Mouse (Mus musculus) midbrain, embryonic 14.5 days (tissue): ENCODE data around the gene Lgmn. TPM values are rescaled to one million over a fixed set of nuclear protein-coding genes. Genes with fewer than 3 reads are reported as not detected.
A peak's percentile ranks its signal among the peaks of the same experiment; 100 is the strongest.

Experiments
- ATAC-seq: fragments of 200-750 bp; cut with Nextera tagmentation; 2 replicates; pipeline ENCODE4 v1.8.0; 2017; ENCODE audit warnings: moderate number of reproducible peaks, moderate library complexity; ENCODE audit not compliant: low FRiP score, low TSS enrichment
- DNase-seq: peaks from one replicate; pipeline ENCODE4 v3.0.0-alpha.2; 2015
- H3K27ac ChIP-seq: fragments of 300-500 bp; sonication (generic); replicated peaks from 2 replicates; pipeline ENCODE4 v1.5.1; 2014; ENCODE audit warnings: mild to moderate bottlenecking, low read depth, low read length, moderate library complexity
- H3K27me3 ChIP-seq: fragments of 300-500 bp; sonication (generic); 2 replicates; pipeline ENCODE4 v1.6.1; 2014; ENCODE audit warnings: low read length, control low read depth, mixed read lengths; ENCODE audit not compliant: control insufficient read depth, insufficient read depth
- H3K36me3 ChIP-seq: fragments of 300-500 bp; sonication (generic); 2 replicates; pipeline ENCODE4 v1.6.1; 2014; ENCODE audit warnings: low read length, control low read depth; ENCODE audit not compliant: control insufficient read depth, insufficient read depth
- H3K4me1 ChIP-seq: fragments of 300-500 bp; sonication (generic); 2 replicates; pipeline ENCODE4 v1.6.1; 2014; ENCODE audit warnings: mild to moderate bottlenecking, antibody characterized with exemption, low read length, control low read depth; ENCODE audit not compliant: control insufficient read depth, insufficient read depth
- H3K4me2 ChIP-seq: fragments of 300-500 bp; sonication (generic); 2 replicates; pipeline ENCODE4 v1.6.1; 2014; ENCODE audit warnings: mild to moderate bottlenecking, low read length, moderate library complexity
- H3K4me3 ChIP-seq: fragments of 300-500 bp; sonication (generic); replicated peaks from 2 replicates; pipeline ENCODE4 v1.5.1; 2014; ENCODE audit warnings: low read depth, low read length
- H3K9ac ChIP-seq: fragments of 300-500 bp; sonication (generic); replicated peaks from 2 replicates; pipeline ENCODE4 v1.6.1; 2014; ENCODE audit warnings: mild to moderate bottlenecking, low read length, moderate library complexity
- H3K9me3 ChIP-seq: fragments of 300-500 bp; sonication (generic); 2 replicates; pipeline ENCODE4 v1.6.1; 2016; ENCODE audit warnings: low read length, control low read depth, mixed read lengths; ENCODE audit not compliant: control insufficient read depth
- WGBS: fragments of 180-500 bp; shearing (Covaris S2); extraction: QIAGEN DNeasy Blood & Tissue Kit; methylation state at CpG from one replicate; pipeline ENCODE4 v1.1.7; 2014; 5-methylcytosine and 5-hydroxymethylcytosine counted together
- polyA plus RNA-seq: library from polyadenylated mRNA; unstranded; fragments of >200 nt; fragmentation: Nextera tagmentation; extraction: Ambion mirVana; gene quantifications from 2 replicates; pipeline ENCODE4 v1.2.1, GENCODE M21; 2014

Gene Lgmn
- polyA plus RNA-seq, 1 experiment from 2014 or later, result 81.5 TPM

DNA sequence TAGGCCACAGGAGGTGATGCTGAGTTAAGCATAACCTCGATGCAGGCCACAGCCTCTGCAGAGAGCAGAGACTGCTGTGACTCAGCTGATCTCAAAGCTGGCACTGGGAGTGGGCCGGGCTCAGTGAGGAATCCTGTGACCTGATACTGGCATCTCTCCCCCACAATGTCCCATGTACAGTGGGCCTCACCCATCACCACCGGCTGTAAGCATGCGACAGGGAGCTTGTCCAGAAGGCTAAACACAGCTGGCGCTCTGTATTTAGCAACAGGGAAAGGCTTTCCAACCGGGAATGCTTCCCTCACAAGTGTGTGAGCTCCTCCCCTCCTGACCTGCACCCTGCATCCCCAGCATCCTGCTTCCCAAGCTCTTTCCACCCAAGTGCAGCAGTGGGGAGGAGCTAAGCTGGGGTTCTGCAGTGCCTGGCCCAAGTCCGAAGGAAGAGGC, 23.2 kb downstream of the Lgmn start:
- DNase-seq, result no peak
- 0 out of 2 replicates have a peak, but pooled peaks cover 4% of the 10 kb centered on the region for H3K4me1 ChIP-seq
- H3K4me3 ChIP-seq, result no peak overlapping the region
- WGBS, result 54% methylated on average over 7 of the region's 7 CpGs
- no peaks in the 10 kb centered on the region for H3K27me3 ChIP-seq
- no peak for ATAC-seq
- no peak overlapping the region for H3K4me2 ChIP-seq
- H3K36me3 ChIP-seq, result no peaks in the 10 kb centered on the region
- no peak overlapping the region for H3K27ac ChIP-seq
- no peak overlapping the region for H3K9ac ChIP-seq
- H3K9me3 ChIP-seq, result no peaks in the 10 kb centered on the region

DNA sequence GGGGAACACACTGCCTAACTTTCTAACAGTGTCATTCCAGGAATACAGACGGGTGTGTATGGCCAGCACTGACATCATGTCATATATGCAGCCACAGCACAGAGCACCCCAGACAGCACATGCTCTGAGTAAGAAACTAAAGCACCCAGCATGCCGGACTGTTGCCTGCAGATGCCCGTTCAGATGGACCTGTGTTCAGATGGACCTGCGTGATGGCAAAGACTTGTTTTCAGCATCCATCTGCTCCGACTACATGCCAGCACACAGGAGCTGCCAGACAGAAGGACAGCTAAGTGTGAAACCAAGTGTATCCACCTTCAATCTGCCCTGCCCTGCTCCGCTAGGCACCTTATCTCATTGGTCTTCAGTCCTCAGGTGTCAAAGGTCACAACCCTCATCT, 24.9 kb downstream of the Lgmn start:
- WGBS, result 89% methylated on average over 6 of the region's 6 CpGs
- no peak overlapping the region for H3K4me2 ChIP-seq
- ATAC-seq (no peak), DNase-seq (no peak)
- H3K36me3 ChIP-seq, result no peaks in the 10 kb centered on the region
- H3K9me3 ChIP-seq, result no peaks in the 10 kb centered on the region
- H3K4me1 ChIP-seq, result 0 out of 2 replicates have a peak, but pooled peaks cover 2% of the 10 kb centered on the region
- no peak overlapping the region for H3K4me3 ChIP-seq
- H3K27me3 ChIP-seq, result no peaks in the 10 kb centered on the region
- H3K27ac ChIP-seq, result no peak overlapping the region
- H3K9ac ChIP-seq, result no peak overlapping the region

DNA sequence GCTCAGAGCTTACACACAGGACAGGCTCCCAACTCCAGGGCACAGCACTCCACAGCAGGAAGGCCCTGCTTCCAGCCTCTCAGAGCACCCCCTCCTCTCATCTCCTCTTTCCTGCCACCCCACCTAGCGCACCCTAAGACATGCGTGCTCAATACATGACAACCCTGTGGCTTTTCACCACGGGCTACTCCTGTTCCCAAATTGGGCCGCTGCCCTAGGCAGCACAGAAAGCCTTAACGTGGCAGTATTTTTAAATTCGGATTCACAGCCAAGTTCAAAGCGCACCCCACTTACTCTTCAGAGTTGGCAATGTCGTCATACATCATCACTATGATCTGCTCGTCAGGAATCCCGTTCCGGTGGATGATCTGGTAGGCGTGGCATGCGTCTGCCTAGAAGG, 26.4 kb downstream of the Lgmn start:
- WGBS, result 94% methylated on average over 13 of the region's 13 CpGs
- no peak overlapping the region for H3K27ac ChIP-seq

DNA sequence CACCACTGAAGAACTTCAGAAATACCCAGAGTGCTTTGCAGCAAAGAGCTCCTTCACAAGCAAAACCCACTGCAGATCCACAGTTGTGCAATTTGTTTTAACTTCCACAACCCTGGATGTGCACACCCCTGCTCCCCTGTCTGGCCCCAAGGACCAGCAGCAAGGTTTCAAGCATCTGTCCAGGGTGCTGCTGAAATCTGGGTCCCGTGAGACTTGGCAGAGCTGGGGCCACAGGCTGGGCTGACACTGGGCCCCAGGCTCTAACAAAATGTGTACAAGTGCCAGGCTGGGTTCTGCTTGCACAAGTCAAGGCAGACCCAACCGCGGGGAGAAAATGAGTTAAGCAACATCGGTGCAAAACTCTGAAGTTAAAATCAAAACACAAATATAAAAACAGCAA, 41.0 kb downstream of the Lgmn start:
- Histone ChIP-seq H3K4me1 (0 out of 2 replicates have a peak, but pooled peaks cover 8% of the 10 kb centered on the region), H3K9ac (no peak overlapping the region), H3K36me3 (peaks cover 55% of the 10 kb centered on the region), H3K27me3 (0 out of 2 replicates have a peak, but pooled peaks cover 3% of the 10 kb centered on the region), H3K27ac (no peak overlapping the region), H3K4me3 (no peak overlapping the region), H3K4me2 (no peak overlapping the region), H3K9me3 (no peaks in the 10 kb centered on the region)
- 88% methylated on average over 4 of the region's 4 CpGs for WGBS
- no peak for ATAC-seq
- DNase-seq, result no peak

More for the DNA sequence above, 26.4 kb downstream of the Lgmn start:
- H3K36me3 ChIP-seq, result no peaks in the 10 kb centered on the region
- H3K27me3 ChIP-seq, result no peaks in the 10 kb centered on the region
- ATAC-seq, result no peak
- H3K9me3 ChIP-seq, result no peaks in the 10 kb centered on the region
- H3K4me3 ChIP-seq, result no peak overlapping the region
- no peak overlapping the region for H3K4me2 ChIP-seq
- no peak for DNase-seq
- no peaks in the 10 kb centered on the region for H3K4me1 ChIP-seq
- H3K9ac ChIP-seq, result no peak overlapping the region

DNA sequence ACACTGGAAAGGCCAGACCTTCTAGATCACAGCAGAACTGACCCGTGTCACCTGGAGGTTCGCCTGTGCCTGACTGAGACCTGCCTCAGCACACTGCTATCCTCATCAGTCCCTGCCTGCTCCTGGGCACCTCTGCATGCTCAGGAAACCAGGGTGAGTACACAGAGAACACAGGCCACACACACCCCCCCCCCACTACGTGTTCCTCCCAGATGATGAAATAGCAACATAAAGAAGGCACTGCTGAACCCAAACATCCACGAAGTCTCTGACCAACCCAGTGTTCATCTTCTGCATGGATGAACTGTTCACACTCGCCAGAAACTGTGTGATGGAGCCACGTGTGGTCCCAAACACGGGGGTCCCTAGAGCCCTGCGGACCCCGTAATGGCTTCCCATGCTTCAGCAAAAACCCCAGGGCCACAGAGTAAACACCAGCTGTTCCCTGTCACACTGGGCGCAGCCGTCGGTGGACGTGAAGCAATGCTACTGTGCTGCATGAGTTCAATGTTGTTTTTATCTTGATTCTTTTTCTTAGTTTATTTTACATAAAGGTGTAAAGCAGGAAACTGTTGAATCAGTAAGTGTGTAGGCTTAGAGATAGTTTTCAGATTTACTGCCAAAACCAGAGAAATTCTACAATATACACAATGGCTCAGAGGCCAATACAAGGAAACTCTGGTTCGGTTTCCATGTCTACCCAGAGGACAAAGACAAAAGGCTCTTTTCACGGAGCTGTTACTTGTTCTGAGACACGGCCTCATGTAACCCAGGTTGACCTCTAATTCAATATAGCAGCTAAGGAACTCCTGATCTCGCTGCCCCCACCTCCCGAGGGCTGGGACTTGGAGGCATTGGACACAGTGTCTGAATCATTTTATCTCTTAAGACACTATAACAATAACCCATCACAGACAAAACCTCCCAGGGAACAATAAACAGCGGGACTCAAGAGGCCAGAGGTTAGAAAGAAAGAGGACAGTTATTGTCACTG, 43.3 kb downstream of the Lgmn start:
- Histone ChIP-seq H3K27ac (no peak overlapping the region), H3K36me3 (peaks cover 36% of the 10 kb centered on the region), H3K9ac (no peak overlapping the region), H3K4me2 (no peak overlapping the region), H3K27me3 (0 out of 2 replicates have a peak, but pooled peaks cover 3% of the 10 kb centered on the region), H3K9me3 (no peaks in the 10 kb centered on the region), H3K4me1 (0 out of 2 replicates have a peak, but pooled peaks cover 8% of the 10 kb centered on the region), H3K4me3 (no peak overlapping the region)
- ATAC-seq (no peak), DNase-seq (no peak)
- WGBS, result 27% methylated on average over 19 of the region's 19 CpGs

DNA sequence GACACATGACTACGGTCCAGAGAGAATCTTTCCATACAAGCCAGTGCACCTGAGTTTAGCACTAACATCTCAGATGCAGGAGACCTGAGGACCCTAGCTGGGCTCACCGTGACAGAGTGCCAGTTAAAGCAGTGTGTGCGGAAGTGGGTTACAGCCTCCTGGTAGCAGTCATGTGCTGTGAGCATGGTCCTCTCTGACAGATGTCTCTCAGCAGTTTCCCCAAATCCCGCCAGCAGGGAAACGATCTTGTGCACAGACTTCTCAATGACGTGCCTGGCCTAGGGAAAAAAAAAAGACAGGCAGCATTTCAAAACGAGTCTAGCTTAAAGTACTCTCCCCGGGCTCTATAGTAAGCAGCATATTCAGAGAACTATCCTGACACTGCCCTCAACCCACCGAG, 44.1 kb downstream of the Lgmn start:
- Histone ChIP-seq H3K4me1 (0 out of 2 replicates have a peak, but pooled peaks cover 8% of the 10 kb centered on the region), H3K27me3 (0 out of 2 replicates have a peak, but pooled peaks cover 3% of the 10 kb centered on the region), H3K27ac (no peak overlapping the region), H3K36me3 (peaks cover 30% of the 10 kb centered on the region), H3K9me3 (no peaks in the 10 kb centered on the region), H3K9ac (no peak overlapping the region), H3K4me2 (no peak overlapping the region), H3K4me3 (no peak overlapping the region)
- DNase-seq, result no peak
- WGBS, result 63% methylated on average over 9 of the region's 9 CpGs
- no peak for ATAC-seq

DNA sequence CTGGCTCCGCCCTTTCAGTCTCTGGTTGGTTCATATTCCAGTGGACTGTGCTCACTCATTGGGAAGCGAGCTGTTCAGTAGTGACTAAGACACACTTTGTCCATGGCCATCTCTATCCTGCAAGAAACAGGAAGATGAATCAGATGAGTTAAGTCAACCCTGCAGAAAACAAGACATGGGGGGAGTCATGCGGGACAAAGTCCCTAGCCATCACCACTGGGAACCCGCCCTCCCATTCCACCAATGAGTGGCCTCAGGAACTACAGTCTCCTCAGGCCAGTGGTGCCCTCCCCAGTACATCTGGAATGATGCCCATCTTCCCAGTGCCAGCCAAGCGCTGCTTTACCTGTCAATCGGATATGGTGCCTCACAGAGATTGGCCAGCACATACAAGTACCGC, 45.1 kb downstream of the Lgmn start:
- no peak for ATAC-seq
- Histone ChIP-seq H3K4me1 (0 out of 2 replicates have a peak, but pooled peaks cover 8% of the 10 kb centered on the region), H3K9ac (no peak overlapping the region), H3K4me3 (no peak overlapping the region), H3K27me3 (0 out of 2 replicates have a peak, but pooled peaks cover 3% of the 10 kb centered on the region), H3K4me2 (no peak overlapping the region), H3K9me3 (no peaks in the 10 kb centered on the region), H3K36me3 (peaks cover 25% of the 10 kb centered on the region), H3K27ac (no peak overlapping the region)
- DNase-seq, result no peak
- 92% methylated on average over 7 of the region's 7 CpGs for WGBS

DNA sequence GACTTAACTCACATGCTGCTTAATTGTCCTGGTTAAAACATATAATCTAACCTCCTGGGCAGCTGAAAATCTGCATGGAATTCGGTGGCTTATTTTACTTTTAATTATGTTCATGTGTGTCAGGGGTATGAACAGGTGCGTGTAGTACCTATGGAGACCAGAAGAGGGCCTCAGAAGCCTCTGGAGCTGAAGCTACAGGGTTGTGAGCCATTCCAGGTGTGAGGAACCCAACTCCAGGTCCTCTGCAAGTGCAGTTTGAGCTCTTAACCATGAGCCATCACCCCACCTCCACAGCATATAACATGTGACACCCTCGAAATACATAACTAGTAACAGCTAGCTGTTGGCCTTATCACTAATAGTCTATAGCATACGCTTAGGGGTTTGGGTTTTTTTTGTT, 47.6 kb downstream of the Lgmn start:
- peaks cover 7% of the 10 kb centered on the region for H3K36me3 ChIP-seq
- H3K4me1 ChIP-seq, result 0 out of 2 replicates have a peak, but pooled peaks cover 8% of the 10 kb centered on the region
- DNase-seq (peak; percentile 40), ATAC-seq (no peak)
- H3K9ac ChIP-seq, result no peak overlapping the region
- H3K27ac ChIP-seq, result no peak overlapping the region
- WGBS, result 71% methylated on average over 4 of the region's 4 CpGs
- no peak overlapping the region for H3K4me3 ChIP-seq
- H3K4me2 ChIP-seq, result no peak overlapping the region
- 0 out of 2 replicates have a peak, but pooled peaks cover 3% of the 10 kb centered on the region for H3K27me3 ChIP-seq
- H3K9me3 ChIP-seq, result no peaks in the 10 kb centered on the region
